Mouse (Mus musculus): Measurements from ENCODE around the gene 2310057J18Rik. TPM values are rescaled to one million over a fixed set of nuclear protein-coding genes. Genes with fewer than 3 reads are reported as not detected.
"Not testable (repeated sequence)": the region's sequence is repeated elsewhere in the genome, so short reads cannot be mapped to it uniquely, and the experiment has no call there.

2310057J18Rik gene
- not detected in 2 replicates for polyA plus RNA-seq (2014; fragmentation: Nextera tagmentation; extraction: Ambion mirVana)

GRCm38 (mm10) chr10:28986203-28986602 lies at the start of gene 2310057J18Rik:
TSS of gene 2310057J18Rik (minus strand) at chr10:28986303.
- H3K27ac ChIP-seq (ENCODE audit: low read depth, low read length) = no peak within 1 kb of the TSS
- no peak within 1 kb of the TSS for H3K4me2 ChIP-seq (ENCODE audit: low read depth, low read length, severe bottlenecking)
- no peaks in the 10 kb centered on the region for H3K27me3 ChIP-seq (ENCODE audit: control insufficient read depth, insufficient read depth, low read length)
- DNase-seq (ENCODE audit: low spot score) (no peak), ATAC-seq (replicated peaks; ENCODE audit: low FRiP score) (no peak)
- H3K4me3 ChIP-seq (ENCODE audit: low read depth, low read length) = no peak within 1 kb of the TSS
- 90% methylated on average over 3 of the region's 3 CpGs for WGBS
- no peak within 1 kb of the TSS for H3K9ac ChIP-seq (ENCODE audit: low read length)
- no peaks in the 10 kb centered on the region for H3K4me1 ChIP-seq (replicated peaks; ENCODE audit: control insufficient read depth, insufficient read depth, low read length)
- H3K9me3 ChIP-seq (ENCODE audit: control insufficient read depth, low read length) = no peaks in the 10 kb centered on the region
- H3K36me3 ChIP-seq (ENCODE audit: control insufficient read depth, insufficient read depth, low read length) = no peaks in the 10 kb centered on the region

- 96% methylated on average over 9 of the region's 20 CpGs for WGBS
- DNase-seq (ENCODE audit: low spot score); H3K36me3 ChIP-seq (ENCODE audit: control insufficient read depth, insufficient read depth, low read length); H3K27me3 ChIP-seq (ENCODE audit: control insufficient read depth, insufficient read depth, low read length); H3K4me3 ChIP-seq (ENCODE audit: low read depth, low read length); H3K4me1 ChIP-seq (replicated peaks; ENCODE audit: control insufficient read depth, insufficient read depth, low read length); H3K4me2 ChIP-seq (ENCODE audit: low read depth, low read length, severe bottlenecking); ATAC-seq (replicated peaks; ENCODE audit: low FRiP score); H3K9ac ChIP-seq (ENCODE audit: low read length); H3K27ac ChIP-seq (ENCODE audit: low read depth, low read length); H3K9me3 ChIP-seq (ENCODE audit: control insufficient read depth, low read length): not testable (repeated sequence)
Observed at GRCm38 (mm10) chr10:29029960-29030359, 43.9 kb upstream of the 2310057J18Rik start.

GRCm38 (mm10) chr10:29019496-29020270 lies 33.6 kb upstream of the 2310057J18Rik start:
- H3K36me3 ChIP-seq (ENCODE audit: control insufficient read depth, insufficient read depth, low read length) = no peaks in the 10 kb centered on the region
- no peaks in the 10 kb centered on the region for H3K9me3 ChIP-seq (ENCODE audit: control insufficient read depth, low read length)
- WGBS = 64% methylated on average over 7 of the region's 7 CpGs
- no peak for DNase-seq (ENCODE audit: low spot score)
- H3K27ac ChIP-seq (ENCODE audit: low read depth, low read length) = no peak overlapping the region
- no peak overlapping the region for H3K4me2 ChIP-seq (ENCODE audit: low read depth, low read length, severe bottlenecking)
- no peak overlapping the region for H3K4me3 ChIP-seq (ENCODE audit: low read depth, low read length)
- H3K4me1 ChIP-seq (replicated peaks; ENCODE audit: control insufficient read depth, insufficient read depth, low read length) = no peaks in the 10 kb centered on the region
- H3K9ac ChIP-seq (ENCODE audit: low read length) = no peak overlapping the region
- ATAC-seq (replicated peaks; ENCODE audit: low FRiP score) = no peak
- no peaks in the 10 kb centered on the region for H3K27me3 ChIP-seq (ENCODE audit: control insufficient read depth, insufficient read depth, low read length)

DNA sequence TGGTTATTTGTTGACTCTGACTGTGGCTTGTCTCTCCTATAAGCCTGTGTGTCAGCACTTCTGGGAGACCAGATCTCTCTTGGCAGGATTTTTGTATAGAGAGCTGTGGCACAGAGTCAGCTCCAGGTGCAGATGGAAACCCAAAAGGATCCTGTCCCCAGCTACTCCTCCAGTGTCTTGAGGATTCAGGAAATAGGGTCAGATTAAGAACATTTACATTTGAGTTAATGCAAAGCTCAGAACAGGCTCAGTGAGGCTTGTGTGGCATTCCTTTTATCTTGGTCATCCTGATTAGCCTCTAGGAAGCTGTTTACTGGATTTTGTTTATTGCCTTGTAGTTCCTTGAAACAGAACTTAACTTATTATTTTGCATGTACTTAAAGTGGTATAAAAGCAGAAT lies 11.7 kb upstream of the 2310057J18Rik start:
- no peak overlapping the region for H3K4me3 ChIP-seq (ENCODE audit: low read depth, low read length)
- no peak overlapping the region for H3K4me2 ChIP-seq (ENCODE audit: low read depth, low read length, severe bottlenecking)
- no peaks in the 10 kb centered on the region for H3K9me3 ChIP-seq (ENCODE audit: control insufficient read depth, low read length)
- DNase-seq (ENCODE audit: low spot score) = no peak
- H3K4me1 ChIP-seq (replicated peaks; ENCODE audit: control insufficient read depth, insufficient read depth, low read length) = no peaks in the 10 kb centered on the region
- no peak overlapping the region for H3K27ac ChIP-seq (ENCODE audit: low read depth, low read length)
- H3K27me3 ChIP-seq (ENCODE audit: control insufficient read depth, insufficient read depth, low read length) = no peaks in the 10 kb centered on the region
- H3K36me3 ChIP-seq (ENCODE audit: control insufficient read depth, insufficient read depth, low read length) = no peaks in the 10 kb centered on the region
- ATAC-seq (replicated peaks; ENCODE audit: low FRiP score) = no peak
- H3K9ac ChIP-seq (ENCODE audit: low read length) = no peak overlapping the region

DNA sequence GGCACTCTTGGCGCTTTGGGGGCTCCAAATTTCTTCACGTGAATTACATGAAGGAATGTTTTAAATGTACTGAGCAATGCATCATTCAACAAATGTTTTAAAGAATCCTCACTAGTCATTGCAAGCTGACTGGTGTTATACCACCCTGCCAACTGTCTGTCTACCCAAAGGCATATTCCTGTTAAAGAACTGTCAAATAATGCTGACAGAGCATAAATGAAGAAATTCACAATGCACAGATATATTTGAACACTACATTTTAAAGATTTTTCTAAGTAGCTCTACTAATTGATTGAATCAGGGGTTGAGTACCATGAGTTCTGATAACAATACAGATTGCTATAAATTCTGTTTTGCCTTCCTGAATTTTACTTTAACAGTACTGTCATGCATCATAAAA lies 2.9 kb upstream of the 2310057J18Rik start:
- no peak overlapping the region for H3K9ac ChIP-seq (ENCODE audit: low read length)
- no peak overlapping the region for H3K4me2 ChIP-seq (ENCODE audit: low read depth, low read length, severe bottlenecking)
- no peak overlapping the region for H3K4me3 ChIP-seq (ENCODE audit: low read depth, low read length)
- no peaks in the 10 kb centered on the region for H3K27me3 ChIP-seq (ENCODE audit: control insufficient read depth, insufficient read depth, low read length)
- DNase-seq (ENCODE audit: low spot score) (no peak), ATAC-seq (replicated peaks; ENCODE audit: low FRiP score) (no peak)
- H3K4me1 ChIP-seq (replicated peaks; ENCODE audit: control insufficient read depth, insufficient read depth, low read length) = no peaks in the 10 kb centered on the region
- no peaks in the 10 kb centered on the region for H3K36me3 ChIP-seq (ENCODE audit: control insufficient read depth, insufficient read depth, low read length)
- 80% methylated on average over 2 of the region's 2 CpGs for whole genome bisulfite sequencing
- H3K27ac ChIP-seq (ENCODE audit: low read depth, low read length) = no peak overlapping the region
- no peaks in the 10 kb centered on the region for H3K9me3 ChIP-seq (ENCODE audit: control insufficient read depth, low read length)

- Histone ChIP-seq H3K36me3 (ENCODE audit: control insufficient read depth, insufficient read depth, low read length) (no peaks in the 10 kb centered on the region), H3K27me3 (ENCODE audit: control insufficient read depth, insufficient read depth, low read length) (no peaks in the 10 kb centered on the region), H3K9me3 (ENCODE audit: control insufficient read depth, low read length) (no peaks in the 10 kb centered on the region), H3K4me1 (replicated peaks; ENCODE audit: control insufficient read depth, insufficient read depth, low read length) (no peaks in the 10 kb centered on the region), H3K4me3 (ENCODE audit: low read depth, low read length) (no peak overlapping the region), H3K4me2 (ENCODE audit: low read depth, low read length, severe bottlenecking) (no peak overlapping the region), H3K9ac (ENCODE audit: low read length) (no peak overlapping the region), H3K27ac (ENCODE audit: low read depth, low read length) (no peak overlapping the region)
- WGBS = 73% methylated on average over 1 of the region's 1 CpGs
- DNase-seq (ENCODE audit: low spot score) (no peak), ATAC-seq (replicated peaks; ENCODE audit: low FRiP score) (no peak)
Observed at GRCm38 (mm10) chr10:28968189-28968588, 17.9 kb downstream of the 2310057J18Rik start.

- DNase-seq (ENCODE audit: low spot score) (peak; percentile 74), ATAC-seq (replicated peaks; ENCODE audit: low FRiP score) (peak; percentile 74; the same call in 1 of the 2 replicates)
- no peaks in the 10 kb centered on the region for H3K36me3 ChIP-seq (ENCODE audit: control insufficient read depth, insufficient read depth, low read length)
- H3K27me3 ChIP-seq (ENCODE audit: control insufficient read depth, insufficient read depth, low read length) = no peaks in the 10 kb centered on the region
- WGBS = 50% methylated on average over 4 of the region's 4 CpGs
- H3K27ac ChIP-seq (ENCODE audit: low read depth, low read length) = no peak overlapping the region
- no peak overlapping the region for H3K4me2 ChIP-seq (ENCODE audit: low read depth, low read length, severe bottlenecking)
- H3K4me3 ChIP-seq (ENCODE audit: low read depth, low read length) = no peak overlapping the region
- no peaks in the 10 kb centered on the region for H3K4me1 ChIP-seq (replicated peaks; ENCODE audit: control insufficient read depth, insufficient read depth, low read length)
- H3K9me3 ChIP-seq (ENCODE audit: control insufficient read depth, low read length) = no peaks in the 10 kb centered on the region
- no peak overlapping the region for H3K9ac ChIP-seq (ENCODE audit: low read length)
Observed at GRCm38 (mm10) chr10:28955138-28955537, 31.0 kb downstream of the 2310057J18Rik start.

GRCm38 (mm10) chr10:28954515-28954914 lies 31.6 kb downstream of the 2310057J18Rik start:
- Histone ChIP-seq H3K27me3 (ENCODE audit: control insufficient read depth, insufficient read depth, low read length) (no peaks in the 10 kb centered on the region), H3K4me2 (ENCODE audit: low read depth, low read length, severe bottlenecking) (no peak overlapping the region), H3K9ac (ENCODE audit: low read length) (no peak overlapping the region), H3K9me3 (ENCODE audit: control insufficient read depth, low read length) (no peaks in the 10 kb centered on the region), H3K4me1 (replicated peaks; ENCODE audit: control insufficient read depth, insufficient read depth, low read length) (no peaks in the 10 kb centered on the region), H3K4me3 (ENCODE audit: low read depth, low read length) (no peak overlapping the region), H3K27ac (ENCODE audit: low read depth, low read length) (no peak overlapping the region), H3K36me3 (ENCODE audit: control insufficient read depth, insufficient read depth, low read length) (no peaks in the 10 kb centered on the region)
- peak; percentile 48; the same call in 1 of the 2 replicates for ATAC-seq (replicated peaks; ENCODE audit: low FRiP score)
- WGBS = 70% methylated on average over 4 of the region's 4 CpGs
- DNase-seq (ENCODE audit: low spot score) = no peak

All from forebrain, embryonic 11.5 days (tissue).